Mouse (Mus musculus): ENCODE results near the gene B020004J07Rik.
"Not testable (repeated sequence)": the region's sequence is repeated elsewhere in the genome, so short reads cannot be mapped to it uniquely, and the experiment has no call there.

The B020004J07Rik gene

GRCm38 (mm10) chr4:101843923-101844322 is at the start of gene B020004J07Rik:
TSS of gene B020004J07Rik (minus strand) at chr4:101844023.
- DNase-seq, result not testable (repeated sequence)

GRCm38 (mm10) chr4:101889377-101889776 is 45.6 kb upstream of the B020004J07Rik start:
- DNase-seq, result no peak

DNA sequence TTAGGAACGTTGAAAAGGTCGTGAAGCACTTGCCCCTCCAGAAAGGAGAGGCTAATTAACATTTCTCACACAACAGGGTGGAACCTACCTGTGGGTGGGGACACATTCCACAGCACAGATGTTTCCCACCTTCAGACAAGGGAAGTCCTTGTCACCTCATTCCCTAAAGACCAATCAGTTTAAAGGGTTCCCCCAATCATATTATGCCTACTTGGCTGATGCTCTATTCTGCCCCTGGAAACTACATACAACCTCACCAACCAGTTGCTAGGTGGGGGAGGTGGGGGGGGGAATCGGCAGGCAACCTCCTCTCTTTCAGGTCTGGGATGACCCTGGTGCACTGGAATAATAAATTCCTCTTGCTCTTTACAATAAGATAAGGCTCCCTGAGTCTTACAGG is 39.8 kb upstream of the B020004J07Rik start:
- DNase-seq, result no peak

DNA sequence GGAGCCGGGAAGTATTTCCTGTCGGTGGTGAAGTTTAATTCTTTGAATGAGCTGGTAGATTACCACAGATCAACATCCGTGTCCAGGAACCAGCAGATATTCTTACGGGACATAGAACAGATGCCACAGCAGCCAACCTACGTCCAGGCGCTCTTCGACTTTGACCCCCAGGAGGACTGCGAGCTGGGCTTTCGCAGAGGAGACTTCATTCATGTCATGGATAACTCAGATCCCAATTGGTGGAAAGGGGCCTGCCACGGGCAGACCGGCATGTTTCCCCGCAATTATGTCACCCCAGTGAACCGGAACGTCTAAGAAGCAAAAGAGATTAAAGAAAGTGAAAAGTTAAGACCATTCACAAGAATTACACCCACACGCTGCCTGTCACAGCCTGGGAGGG is 31.9 kb upstream of the B020004J07Rik start:
- not testable (repeated sequence) for DNase-seq

- DNase-seq, result not testable (repeated sequence)
Observed at GRCm38 (mm10) chr4:101872031-101872430, 28.2 kb upstream of the B020004J07Rik start.

GRCm38 (mm10) chr4:101862289-101862688 is 18.5 kb upstream of the B020004J07Rik start:
- no peak for DNase-seq

DNA sequence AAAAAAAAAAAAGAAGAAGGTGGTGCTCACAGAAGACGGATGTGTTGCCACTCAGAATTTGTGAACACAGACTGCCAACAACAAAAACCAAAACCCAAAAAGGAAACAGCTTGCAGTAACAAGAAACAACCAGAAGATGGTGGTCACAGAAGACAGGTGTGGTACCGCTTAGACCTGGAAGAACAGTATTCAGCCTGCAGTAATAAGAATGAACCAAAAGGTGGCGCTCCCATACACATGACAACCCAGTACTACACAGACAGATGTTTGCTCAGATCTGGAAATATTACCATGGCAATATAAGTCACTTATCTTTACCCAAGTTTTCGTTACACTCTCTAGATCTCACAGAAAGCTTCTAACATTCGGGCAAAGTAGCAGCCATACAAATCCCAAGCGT is 17.1 kb upstream of the B020004J07Rik start:
- no peak for DNase-seq

DNA sequence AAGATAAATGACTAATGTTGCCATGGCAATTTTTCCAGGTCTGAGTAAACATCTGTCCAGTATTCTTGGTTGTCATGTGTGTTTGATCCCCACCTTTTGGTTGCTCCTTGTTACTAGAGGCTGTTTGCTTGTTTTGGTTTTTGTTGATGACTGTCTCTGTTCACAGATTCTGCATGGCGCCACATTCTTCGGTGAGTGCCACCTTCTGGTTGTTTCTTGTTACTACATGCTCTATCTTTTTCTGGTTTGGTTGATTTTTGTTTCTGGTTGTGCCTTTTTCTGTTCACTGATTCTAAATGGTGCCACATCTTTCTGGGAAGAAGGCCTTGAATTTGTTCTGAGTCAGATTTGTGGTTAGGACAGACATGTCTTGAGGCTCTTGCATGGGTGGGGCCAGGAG is 7.1 kb upstream of the B020004J07Rik start:
- DNase-seq, result no peak
